Mouse (Mus musculus): Measurements from ENCODE around the gene Mtcl1.
A peak's percentile ranks its signal among the peaks of the same experiment; 100 is the strongest.
"Not testable (repeated sequence)": the region's sequence is repeated elsewhere in the genome, so short reads cannot be mapped to it uniquely, and the experiment has no call there.

The Mtcl1 gene

DNA sequence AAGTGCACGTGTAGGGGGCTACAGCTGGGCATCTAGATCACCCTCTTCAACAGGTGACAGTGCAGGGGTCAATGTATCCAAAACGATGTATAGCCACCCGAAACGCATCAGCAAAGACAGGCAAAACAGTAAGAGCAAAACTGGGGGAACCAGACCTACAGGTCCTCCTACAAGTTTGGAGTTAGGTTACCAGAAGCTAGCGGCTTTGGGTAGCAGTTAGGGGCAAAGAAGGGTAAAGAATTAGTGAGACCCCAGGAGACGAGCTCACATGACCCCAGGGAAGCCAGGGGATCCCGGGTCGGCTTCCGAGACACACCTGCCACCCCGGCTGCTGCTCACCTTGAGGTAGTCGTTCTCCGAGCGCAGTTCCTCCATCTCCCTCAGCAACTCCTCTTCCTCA is 1.6 kb downstream of the Mtcl1 start:
- DNase-seq (ENCODE audit: low spot score), result peak; percentile 16

GRCm38 (mm10) chr17:66447007-66447312 is 2.6 kb downstream of the Mtcl1 start:
- no peak for DNase-seq (ENCODE audit: low spot score)

- no peak for DNase-seq (ENCODE audit: low spot score)
Observed at GRCm38 (mm10) chr17:66446196-66447006, 3.1 kb downstream of the Mtcl1 start.

GRCm38 (mm10) chr17:66444059-66444700 is 5.4 kb downstream of the Mtcl1 start:
- no peak for DNase-seq (ENCODE audit: low spot score)

- no peak for DNase-seq (ENCODE audit: low spot score)
Observed at GRCm38 (mm10) chr17:66439888-66440287, 9.7 kb downstream of the Mtcl1 start.

GRCm38 (mm10) chr17:66439051-66439753 is 10.3 kb downstream of the Mtcl1 start:
- DNase-seq (ENCODE audit: low spot score), result no peak

GRCm38 (mm10) chr17:66438137-66438536 is 11.4 kb downstream of the Mtcl1 start:
- no peak for DNase-seq (ENCODE audit: low spot score)

- no peak for DNase-seq (ENCODE audit: low spot score)
Observed at GRCm38 (mm10) chr17:66436811-66437210, 12.7 kb downstream of the Mtcl1 start.

GRCm38 (mm10) chr17:66435982-66436381 is 13.6 kb downstream of the Mtcl1 start:
- no peak for DNase-seq (ENCODE audit: low spot score)

DNA sequence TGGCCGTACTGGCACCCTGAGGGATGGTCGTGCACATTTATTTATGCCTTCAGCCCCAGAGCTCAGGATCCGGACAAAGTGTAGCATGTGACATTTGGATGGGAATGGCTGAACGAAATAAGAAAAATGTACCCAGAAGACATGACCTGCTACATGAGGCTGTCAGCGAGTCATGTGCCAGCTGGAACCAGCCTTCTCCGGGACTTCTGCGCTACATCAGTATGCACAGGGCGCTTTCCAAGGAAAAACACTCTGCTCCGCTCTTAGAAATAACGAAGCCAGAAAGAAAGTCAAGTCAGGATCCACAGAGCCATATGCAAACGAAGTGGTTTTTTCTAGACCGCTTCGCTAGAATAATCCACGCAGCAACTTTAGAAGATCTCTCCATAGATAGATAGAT is 14.5 kb downstream of the Mtcl1 start:
- DNase-seq (ENCODE audit: low spot score), result no peak

- DNase-seq (ENCODE audit: low spot score), result no peak
Observed at GRCm38 (mm10) chr17:66434566-66434965, 15.0 kb downstream of the Mtcl1 start.

DNA sequence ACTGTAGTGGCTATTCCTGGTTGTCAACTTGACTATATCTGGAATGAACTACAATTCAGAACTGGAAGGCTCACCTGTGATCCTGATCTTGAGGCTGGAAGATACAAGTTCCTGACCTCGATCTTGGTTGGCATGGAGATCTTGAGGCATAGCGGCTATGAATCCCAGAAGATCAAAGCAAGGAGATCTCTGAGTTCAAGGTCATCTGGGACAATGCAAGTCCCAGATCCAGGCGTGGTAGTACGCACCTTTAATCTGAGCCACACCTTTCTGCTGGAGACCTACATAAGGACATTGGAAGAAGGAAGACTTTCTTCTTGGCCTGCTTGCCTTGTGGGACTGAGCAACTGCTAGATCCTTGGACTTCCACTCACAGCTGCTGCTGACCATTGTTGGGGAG is 24.9 kb downstream of the Mtcl1 start:
- DNase-seq (ENCODE audit: low spot score), result not testable (repeated sequence)

- no peak for DNase-seq (ENCODE audit: low spot score)
Observed at GRCm38 (mm10) chr17:66419421-66419820, 30.1 kb downstream of the Mtcl1 start.

- DNase-seq (ENCODE audit: low spot score), result no peak
Observed at GRCm38 (mm10) chr17:66417748-66418147, 31.8 kb downstream of the Mtcl1 start.

DNA sequence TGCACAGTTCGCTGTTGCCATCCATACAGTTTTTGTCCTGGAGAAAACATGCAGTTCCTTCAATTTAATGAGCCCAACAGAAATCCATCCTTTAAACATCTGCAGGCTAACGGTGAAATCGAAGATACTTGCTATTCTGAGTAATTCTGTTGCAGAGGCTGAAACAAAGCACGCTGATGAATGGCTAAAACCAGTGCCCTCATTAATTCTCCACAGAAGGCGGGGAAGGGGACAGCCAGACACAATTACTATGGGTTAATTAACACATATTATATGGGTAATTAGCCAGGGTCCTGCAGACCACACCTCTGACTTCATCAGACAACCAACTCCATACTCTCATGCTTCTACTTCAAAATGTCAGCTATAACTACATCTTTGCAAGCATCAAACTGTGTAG is 32.2 kb downstream of the Mtcl1 start:
- no peak for DNase-seq (ENCODE audit: low spot score)

GRCm38 (mm10) chr17:66416841-66417313 is 32.7 kb downstream of the Mtcl1 start:
- DNase-seq (ENCODE audit: low spot score), result peak; percentile 34

DNA sequence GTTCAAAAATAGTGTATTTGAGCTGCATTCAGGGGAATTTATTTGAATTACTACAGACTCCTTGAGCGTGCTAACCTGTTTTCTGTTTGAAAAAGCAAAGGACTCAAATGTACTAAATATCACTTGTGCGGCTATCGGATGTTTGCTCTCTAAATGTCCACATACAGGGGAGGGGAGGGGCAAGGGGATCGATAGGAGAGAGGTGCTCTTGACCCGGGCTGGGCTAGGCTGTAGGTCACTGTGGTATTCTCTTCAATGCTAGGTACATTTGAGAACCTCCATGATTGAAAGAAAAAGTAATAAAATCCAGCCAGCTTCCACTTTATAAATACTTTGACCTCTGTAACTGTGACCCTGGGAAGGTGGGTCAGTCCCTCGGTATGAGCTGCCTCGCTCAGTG is 33.1 kb downstream of the Mtcl1 start:
- DNase-seq (ENCODE audit: low spot score), result no peak

GRCm38 (mm10) chr17:66414331-66414730 is 35.2 kb downstream of the Mtcl1 start:
- DNase-seq (ENCODE audit: low spot score), result no peak

GRCm38 (mm10) chr17:66412155-66412970 is 37.2 kb downstream of the Mtcl1 start:
- no peak for DNase-seq (ENCODE audit: low spot score)

GRCm38 (mm10) chr17:66410884-66411426 is 38.6 kb downstream of the Mtcl1 start:
- no peak for DNase-seq (ENCODE audit: low spot score)

DNA sequence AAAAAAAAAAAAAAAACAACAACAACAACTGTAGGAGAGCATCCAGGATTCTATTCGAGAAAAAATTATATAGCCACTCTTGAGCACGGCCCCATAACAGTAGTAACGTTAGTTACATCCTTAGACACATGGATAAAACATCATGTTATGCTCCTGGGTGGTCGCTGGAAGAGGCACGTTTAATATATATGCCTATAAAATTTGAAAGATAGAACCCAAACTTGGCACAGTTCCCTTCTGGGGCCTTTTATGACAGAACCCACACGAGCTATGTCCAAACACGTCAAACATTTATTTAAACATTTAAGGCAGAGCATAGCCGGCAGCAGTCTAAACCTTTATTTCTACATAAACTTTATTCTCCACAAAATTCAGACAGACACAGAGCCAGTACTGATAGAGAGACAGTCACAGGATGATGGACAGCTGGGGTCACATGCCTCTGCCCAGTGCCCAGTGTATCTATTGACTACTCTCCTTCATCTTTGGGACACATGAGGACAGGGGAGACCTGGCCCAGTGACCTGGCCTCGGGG is 40.4 kb downstream of the Mtcl1 start:
- no peak for DNase-seq (ENCODE audit: low spot score)

GRCm38 (mm10) chr17:66408400-66408799 is 41.1 kb downstream of the Mtcl1 start:
- DNase-seq (ENCODE audit: low spot score), result no peak
